Mouse (Mus musculus) C2C12 (cell line): ENCODE results near the gene Glmn.

Source experiments
- CEBPB ChIP-seq: IDR thresholded peaks from one replicate; pipeline ENCODE4 v1.6.1; 2011; ENCODE audit warnings: low read depth, mild to moderate bottlenecking, control low read depth, moderate library complexity
- CTCF ChIP-seq: IDR thresholded peaks from one replicate; pipeline ENCODE4 v1.5.1; 2011; ENCODE audit not compliant: control insufficient read depth, insufficient read depth, insufficient read length
- MAX ChIP-seq: IDR thresholded peaks from one replicate; pipeline ENCODE4 v1.6.1; 2011; ENCODE audit warnings: mild to moderate bottlenecking, control low read depth
- MYOD1 ChIP-seq: IDR thresholded peaks from one replicate; pipeline ENCODE4 v1.6.1; 2011; ENCODE audit warnings: low read depth; ENCODE audit not compliant: control insufficient read depth, insufficient read length
- USF1 ChIP-seq: IDR thresholded peaks from one replicate; pipeline ENCODE4 v1.6.1; 2011; ENCODE audit warnings: low read depth, mild to moderate bottlenecking, control low read depth, moderate library complexity

DNA sequence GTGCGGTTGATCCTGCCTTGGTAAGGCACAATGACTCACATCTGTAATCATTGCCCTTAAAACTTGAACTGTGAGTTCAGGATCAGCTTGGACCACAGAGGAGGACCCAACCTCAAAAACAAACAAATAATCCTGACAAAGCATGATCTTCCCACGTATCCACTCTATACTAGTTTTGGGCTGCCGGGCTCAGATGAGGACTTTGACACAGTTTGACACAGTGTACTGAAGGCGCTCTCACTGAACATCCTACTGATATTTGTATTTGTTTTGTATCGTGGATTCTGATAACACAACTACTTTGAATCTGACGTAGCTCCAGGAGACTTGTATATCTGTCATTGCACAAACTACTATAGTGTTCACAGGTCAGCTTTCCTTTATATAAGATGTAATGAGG lies 76.3 kb downstream of the Glmn start:
- TF ChIP-seq USF1 (no peak), MYOD1 (no peak), CTCF (no peak), CEBPB (no peak), MAX (no peak)
